Mouse (Mus musculus) right cerebral cortex, postnatal 4 days (tissue): ENCODE data around the gene Tnfsf8.

Source experiments
- DNase-seq: peaks from one replicate; pipeline ENCODE4 v3.0.0-alpha.2; 2022

The Tnfsf8 gene

DNA sequence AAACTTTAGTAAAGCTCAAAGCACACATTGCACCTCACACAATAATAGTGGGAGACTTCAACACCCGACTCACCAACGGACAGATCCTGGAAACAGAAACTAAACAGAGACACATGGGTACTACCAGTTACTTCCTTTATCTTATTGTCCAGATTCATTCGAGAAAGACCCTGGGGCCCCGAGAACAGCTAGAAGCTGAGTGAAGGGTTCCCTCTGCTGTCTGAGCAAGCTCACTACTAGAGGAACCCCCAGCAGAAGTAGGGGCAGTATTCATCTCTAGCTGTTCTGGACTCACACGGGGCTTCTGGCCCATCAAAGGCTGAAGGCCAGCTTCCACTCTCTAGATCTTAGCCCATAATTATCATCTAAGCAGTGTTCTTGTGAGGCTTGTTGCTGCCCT is 20.7 kb downstream of the Tnfsf8 start:
- no peak for DNase-seq

DNA sequence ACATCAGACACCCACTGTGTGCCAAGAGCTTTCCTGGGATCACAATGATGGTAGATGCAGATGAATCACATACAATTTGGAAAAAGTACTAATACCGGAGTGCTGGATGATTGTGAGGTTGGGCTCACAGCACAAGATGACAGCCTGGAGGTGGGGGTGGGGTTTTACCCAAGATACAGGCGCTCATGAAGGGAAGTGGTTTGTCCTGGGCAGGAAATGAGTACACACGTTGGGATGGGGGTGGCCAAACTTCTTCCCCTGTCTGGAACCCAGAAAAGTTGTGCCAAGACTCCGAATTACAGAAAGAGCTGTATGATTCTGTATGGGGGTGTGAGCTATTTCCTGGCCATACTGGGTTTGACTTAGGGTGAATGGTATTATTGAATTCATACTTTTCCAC is 38.0 kb downstream of the Tnfsf8 start:
- no peak for DNase-seq

DNA sequence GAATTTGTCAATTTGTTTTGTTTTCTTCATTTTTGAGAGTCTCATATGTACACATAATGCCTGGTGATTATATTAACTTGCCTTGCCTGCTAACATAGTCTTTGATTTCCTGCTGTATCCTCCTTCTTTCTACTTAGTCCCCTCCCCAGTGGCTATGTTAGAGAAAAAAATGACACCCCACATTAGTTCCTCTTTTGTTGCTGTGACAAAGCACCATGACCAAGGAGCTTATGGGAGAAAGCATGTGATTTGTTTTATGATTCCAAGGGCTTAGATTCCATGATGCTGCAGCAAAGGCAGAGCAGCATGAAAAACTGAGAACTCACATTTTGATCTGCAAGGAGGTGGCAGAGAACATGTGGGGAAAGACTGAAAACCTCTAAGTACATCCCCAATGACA is 43.6 kb downstream of the Tnfsf8 start:
- DNase-seq, result no peak

DNA sequence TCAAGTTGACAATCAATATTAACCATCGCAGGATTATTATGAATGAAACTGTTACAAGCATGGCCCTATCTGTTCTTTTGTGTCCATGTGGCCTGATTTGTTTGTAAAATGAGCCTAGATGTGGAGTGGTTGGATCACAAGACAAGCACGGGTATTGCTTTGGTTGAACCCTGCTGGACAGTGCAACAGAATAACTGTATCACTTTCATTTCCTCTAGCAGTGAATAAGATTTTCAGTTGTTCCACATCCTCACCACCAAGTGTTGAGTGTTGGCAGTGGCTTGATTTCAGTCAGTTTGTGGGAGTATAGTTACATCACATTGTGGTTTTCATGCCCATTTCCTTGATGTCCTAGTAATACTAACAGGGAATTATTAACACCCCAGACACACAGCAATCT is 45.5 kb downstream of the Tnfsf8 start:
- DNase-seq, result no peak

DNA sequence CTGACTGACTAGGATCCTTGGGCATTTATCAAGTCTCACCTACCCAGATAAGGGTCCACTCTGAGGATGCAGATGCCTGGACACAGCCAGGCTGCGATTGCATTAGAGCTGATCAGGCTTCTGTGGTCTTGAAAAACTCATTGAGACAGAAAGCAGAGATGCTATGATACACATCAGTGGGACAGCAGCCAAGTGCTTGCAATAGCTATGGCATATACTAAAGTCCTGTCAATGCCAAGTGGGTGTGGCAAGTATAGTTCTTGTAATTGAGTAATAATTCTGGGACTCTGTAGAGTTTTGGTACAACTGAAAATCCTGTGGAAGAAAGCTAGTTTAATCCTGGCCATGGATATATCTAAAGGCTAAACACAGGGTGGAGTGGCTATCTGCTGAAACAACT is 63.1 kb downstream of the Tnfsf8 start:
- no peak for DNase-seq

DNA sequence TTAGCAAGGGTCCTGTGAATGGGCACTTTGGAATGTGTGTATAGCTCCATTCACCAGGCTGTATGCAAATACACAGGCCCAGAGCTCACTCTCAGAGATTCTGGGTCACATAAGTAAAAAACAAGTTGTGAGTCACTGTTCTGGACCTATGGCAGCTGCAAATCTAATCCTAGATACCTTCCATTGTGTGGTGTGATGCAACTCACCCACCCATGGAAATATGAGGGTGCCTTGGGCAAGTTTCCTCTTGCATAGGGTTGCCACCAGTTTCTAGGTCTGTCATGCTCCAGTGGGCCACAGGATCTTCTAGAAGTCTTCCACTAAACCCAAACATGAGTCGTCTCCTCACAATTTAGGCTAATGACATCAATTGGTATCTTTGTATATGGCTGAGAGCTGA is 64.6 kb downstream of the Tnfsf8 start:
- no peak for DNase-seq

DNA sequence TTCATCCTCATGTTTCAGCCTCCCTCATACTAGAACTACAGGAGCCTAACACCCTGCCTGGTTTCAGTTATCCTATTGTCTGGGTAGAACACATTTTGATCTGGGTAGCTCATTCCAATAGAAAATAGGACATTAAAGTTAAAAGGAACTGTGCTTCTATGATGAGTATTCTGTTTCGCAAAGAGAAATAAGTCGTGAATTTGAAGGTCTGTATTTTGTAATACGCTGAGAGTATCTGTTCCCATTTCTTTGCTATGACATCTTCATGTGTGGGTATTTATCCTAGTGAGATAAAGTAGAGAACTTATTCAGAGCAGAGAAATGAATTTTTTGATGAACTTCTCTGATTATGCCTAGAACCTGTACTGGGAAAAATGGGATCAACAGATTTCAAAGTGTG is 68.8 kb downstream of the Tnfsf8 start:
- no peak for DNase-seq

DNA sequence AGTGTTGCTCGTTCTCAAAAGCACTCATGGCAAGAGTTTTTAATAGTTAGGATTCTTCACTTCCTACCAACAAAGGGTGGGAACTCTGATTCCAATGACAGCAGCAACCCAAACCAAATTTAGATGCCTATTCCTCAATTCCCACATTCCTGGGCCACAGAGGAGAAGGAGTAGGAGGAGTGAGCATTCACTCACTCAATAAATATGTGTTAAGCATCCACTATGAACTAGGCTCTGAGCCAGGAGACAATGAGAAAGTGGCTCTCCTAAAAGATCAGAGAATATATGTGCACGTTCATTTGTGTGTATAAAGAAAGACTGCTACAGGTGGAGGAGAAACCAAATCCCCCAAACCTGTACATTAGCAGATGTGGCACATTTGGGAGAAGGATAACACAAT is 75.7 kb downstream of the Tnfsf8 start:
- DNase-seq, result no peak

DNA sequence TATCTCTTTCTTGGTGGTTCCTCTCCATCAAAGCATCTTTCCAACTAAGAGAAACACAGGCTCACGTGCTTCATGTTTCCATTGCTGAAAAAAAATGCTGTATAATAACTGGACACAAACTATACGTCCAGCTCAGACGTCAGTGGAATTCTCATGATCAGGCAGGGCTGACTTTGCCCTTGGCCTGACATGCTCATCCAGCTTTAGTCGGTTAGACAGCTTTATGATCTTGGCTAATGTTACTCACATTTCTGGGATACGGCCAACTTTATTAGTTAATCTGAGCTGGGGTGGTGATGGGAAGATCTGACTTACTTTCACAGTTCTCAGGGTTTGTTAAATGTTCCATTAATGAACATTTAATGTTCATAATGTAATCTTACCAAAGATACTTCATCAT is 77.3 kb downstream of the Tnfsf8 start:
- DNase-seq, result no peak

DNA sequence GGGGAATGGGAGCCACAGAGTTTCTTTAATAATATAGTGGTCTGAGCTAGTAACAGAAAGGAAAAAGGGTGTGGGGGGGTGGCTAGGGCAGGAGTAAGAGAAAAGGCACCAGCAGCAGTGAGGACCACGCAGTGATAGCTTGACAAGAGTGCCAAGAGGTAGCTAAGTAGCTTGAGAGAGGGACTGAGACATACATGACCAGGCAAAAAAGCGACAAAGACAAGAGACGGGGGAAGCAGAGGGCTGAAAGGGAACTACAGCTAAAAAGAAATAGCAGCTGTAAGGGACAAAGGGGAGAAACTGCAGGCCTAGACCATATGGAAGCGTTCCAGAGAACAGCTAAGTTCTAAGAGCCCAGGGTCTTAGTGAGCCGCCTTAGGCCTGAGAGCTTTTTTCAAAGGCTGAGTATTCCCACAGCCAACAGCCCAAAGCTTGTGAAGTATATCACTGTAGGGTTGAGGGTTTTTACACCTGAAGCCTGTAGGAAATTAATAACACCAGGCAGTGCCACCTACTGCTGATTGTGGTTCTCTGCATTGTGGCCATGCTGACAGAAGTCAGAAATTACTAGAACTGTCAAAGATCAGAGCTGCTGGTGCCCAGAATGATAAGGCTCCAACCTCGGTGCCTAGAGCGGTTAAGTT is 78.1 kb downstream of the Tnfsf8 start:
- DNase-seq, result no peak
